Mouse (Mus musculus): ENCODE measurements at regions not wholly inside any gene's neighbourhood (a gene's known extent, or its start where the extent isn't known, plus 50 kb on each side); places are given as distances from the start of the nearest gene placed in this dataset.
A peak's percentile ranks its signal among the peaks of the same experiment; 100 is the strongest.

DNA sequence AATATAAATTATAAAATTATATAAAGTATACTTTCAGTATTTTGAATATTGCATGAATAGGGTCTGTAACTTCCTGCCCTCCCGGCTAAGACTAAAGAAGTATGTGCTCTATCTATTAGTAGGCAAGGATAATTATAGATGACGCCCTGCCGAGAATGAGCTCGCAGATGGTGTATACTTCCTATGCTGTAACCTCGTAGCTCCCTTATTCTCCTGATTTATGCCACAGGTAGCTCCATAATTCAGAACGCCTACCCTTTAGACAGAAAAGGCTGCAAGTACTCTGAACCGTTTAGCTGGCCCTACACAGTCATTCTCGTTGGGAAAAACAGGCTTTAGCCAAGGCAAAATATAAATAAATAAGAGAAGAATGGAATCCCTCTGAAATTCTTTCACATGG is 296.4 kb upstream of the Fign start:
- H3K4me3 ChIP-seq (ENCODE audit: insufficient read depth, low read length): no peak overlapping the region
- no peaks in the 10 kb centered on the region for H3K4me1 ChIP-seq (ENCODE audit: control insufficient read depth, insufficient read depth, low read length)
- H3K27ac ChIP-seq (ENCODE audit: insufficient read depth, low read length): no peak overlapping the region
- no peak for TF ChIP-seq CTCF (IDR thresholded peaks at IDR 0.05; ENCODE audit: extremely low read depth, insufficient read depth, low read length)
- TF ChIP-seq POLR2A (IDR thresholded peaks at IDR 0.05; ENCODE audit: extremely low read depth, insufficient read depth, low read length): no peak

DNA sequence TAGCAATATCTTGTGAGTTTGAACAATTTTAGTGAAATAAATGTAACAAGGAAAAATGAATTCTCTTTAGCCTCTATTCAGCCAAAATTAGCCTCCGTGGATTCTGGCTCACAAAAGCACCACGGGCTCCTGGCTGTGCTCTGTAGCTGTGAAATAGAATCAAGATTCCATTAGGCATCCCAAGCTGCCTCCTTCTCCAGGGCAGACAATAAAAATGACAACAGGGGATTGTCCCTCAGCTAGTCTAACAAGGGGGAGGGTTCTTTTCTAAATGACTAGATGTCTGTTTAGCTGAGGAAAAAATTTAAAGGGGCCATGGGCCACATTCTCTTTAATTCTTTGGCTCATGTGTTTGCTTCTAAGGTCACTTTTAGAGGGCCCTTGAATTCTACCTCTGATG is 272.0 kb upstream of the Fign start:
- H3K27ac ChIP-seq (ENCODE audit: insufficient read depth, low read length): peak overlapping the region; percentile 37; the same call in 1 of the 2 replicates
- no peak overlapping the region for H3K4me3 ChIP-seq (ENCODE audit: insufficient read depth, low read length)
- H3K4me1 ChIP-seq (ENCODE audit: control insufficient read depth, insufficient read depth, low read length): no peaks in the 10 kb centered on the region
- TF ChIP-seq CTCF (IDR thresholded peaks at IDR 0.05; ENCODE audit: extremely low read depth, insufficient read depth, low read length) (no peak), POLR2A (IDR thresholded peaks at IDR 0.05; ENCODE audit: extremely low read depth, insufficient read depth, low read length) (no peak)

DNA sequence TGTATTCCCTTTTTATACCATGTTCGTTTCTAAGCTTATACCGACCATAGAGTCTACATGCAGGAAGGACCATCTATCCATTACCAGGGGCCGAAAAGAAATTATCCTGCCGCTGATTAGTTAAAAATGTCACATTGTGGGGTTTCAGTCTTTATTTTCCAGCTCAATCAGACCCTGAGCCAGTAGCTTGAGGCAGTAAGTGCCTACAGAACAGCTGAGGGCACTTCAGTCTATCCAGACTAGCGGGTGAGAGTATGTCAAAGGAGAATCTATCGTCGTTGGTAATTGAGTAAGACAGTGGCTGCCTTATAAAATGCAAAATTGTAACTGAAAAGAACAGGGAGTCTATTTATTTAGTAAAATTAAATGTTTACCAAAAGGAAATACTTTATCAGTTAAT is 269.4 kb upstream of the Fign start:
- TF ChIP-seq CTCF (IDR thresholded peaks at IDR 0.05; ENCODE audit: extremely low read depth, insufficient read depth, low read length) (no peak), POLR2A (IDR thresholded peaks at IDR 0.05; ENCODE audit: extremely low read depth, insufficient read depth, low read length) (no peak)
- Histone ChIP-seq H3K4me1 (ENCODE audit: control insufficient read depth, insufficient read depth, low read length) (no peaks in the 10 kb centered on the region), H3K4me3 (ENCODE audit: insufficient read depth, low read length) (no peak overlapping the region), H3K27ac (ENCODE audit: insufficient read depth, low read length) (no peak overlapping the region)

- no peak overlapping the region for H3K27ac ChIP-seq (ENCODE audit: insufficient read depth, low read length)
- TF ChIP-seq CTCF (IDR thresholded peaks at IDR 0.05; ENCODE audit: extremely low read depth, insufficient read depth, low read length) (no peak), POLR2A (IDR thresholded peaks at IDR 0.05; ENCODE audit: extremely low read depth, insufficient read depth, low read length) (no peak)
- no peak overlapping the region for H3K4me3 ChIP-seq (ENCODE audit: insufficient read depth, low read length)
- H3K4me1 ChIP-seq (ENCODE audit: control insufficient read depth, insufficient read depth, low read length): no peaks in the 10 kb centered on the region
Measured at GRCm38 (mm10) chr2:64366528-64366927, 268.7 kb upstream of the Fign start.

- Histone ChIP-seq H3K4me3 (ENCODE audit: insufficient read depth, low read length) (no peak overlapping the region), H3K4me1 (ENCODE audit: control insufficient read depth, insufficient read depth, low read length) (no peaks in the 10 kb centered on the region), H3K27ac (ENCODE audit: insufficient read depth, low read length) (no peak overlapping the region)
- TF ChIP-seq POLR2A (IDR thresholded peaks at IDR 0.05; ENCODE audit: extremely low read depth, insufficient read depth, low read length) (no peak), CTCF (IDR thresholded peaks at IDR 0.05; ENCODE audit: extremely low read depth, insufficient read depth, low read length) (no peak)
Measured at GRCm38 (mm10) chr2:64356286-64356685, 258.4 kb upstream of the Fign start.

DNA sequence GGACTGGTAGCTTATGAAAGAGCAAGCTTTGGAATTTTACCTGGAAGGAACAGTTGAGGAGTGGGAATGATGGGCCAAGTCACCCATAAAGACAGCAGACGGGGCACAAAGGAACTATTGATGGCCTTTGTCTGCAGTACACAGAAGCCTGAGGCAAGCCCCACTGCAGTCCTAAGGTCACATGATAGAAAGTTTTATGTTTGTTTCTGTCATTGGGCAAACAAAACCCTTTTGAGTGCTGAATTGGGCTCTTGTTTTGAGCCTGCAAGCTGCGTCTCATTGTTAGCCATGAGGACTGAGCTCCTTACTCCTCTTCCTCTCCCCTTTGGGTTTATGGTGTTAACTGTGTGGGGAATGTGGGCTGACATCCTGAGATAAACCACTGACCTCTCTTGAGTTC is 227.7 kb upstream of the Fign start:
- Histone ChIP-seq H3K4me1 (ENCODE audit: control insufficient read depth, insufficient read depth, low read length) (no peaks in the 10 kb centered on the region), H3K27ac (ENCODE audit: insufficient read depth, low read length) (no peak overlapping the region), H3K4me3 (ENCODE audit: insufficient read depth, low read length) (no peak overlapping the region)
- TF ChIP-seq CTCF (IDR thresholded peaks at IDR 0.05; ENCODE audit: extremely low read depth, insufficient read depth, low read length) (no peak), POLR2A (IDR thresholded peaks at IDR 0.05; ENCODE audit: extremely low read depth, insufficient read depth, low read length) (no peak)

All from cortical plate, adult 2 months (tissue).